Mouse (Mus musculus): ENCODE data around the gene Nr1h3. TPM values are rescaled to one million over a fixed set of nuclear protein-coding genes. Genes with fewer than 3 reads are reported as not detected.

The Nr1h3 gene
- polyA plus RNA-seq, 1 experiment from 2014 or later, result 12.8 TPM

DNA sequence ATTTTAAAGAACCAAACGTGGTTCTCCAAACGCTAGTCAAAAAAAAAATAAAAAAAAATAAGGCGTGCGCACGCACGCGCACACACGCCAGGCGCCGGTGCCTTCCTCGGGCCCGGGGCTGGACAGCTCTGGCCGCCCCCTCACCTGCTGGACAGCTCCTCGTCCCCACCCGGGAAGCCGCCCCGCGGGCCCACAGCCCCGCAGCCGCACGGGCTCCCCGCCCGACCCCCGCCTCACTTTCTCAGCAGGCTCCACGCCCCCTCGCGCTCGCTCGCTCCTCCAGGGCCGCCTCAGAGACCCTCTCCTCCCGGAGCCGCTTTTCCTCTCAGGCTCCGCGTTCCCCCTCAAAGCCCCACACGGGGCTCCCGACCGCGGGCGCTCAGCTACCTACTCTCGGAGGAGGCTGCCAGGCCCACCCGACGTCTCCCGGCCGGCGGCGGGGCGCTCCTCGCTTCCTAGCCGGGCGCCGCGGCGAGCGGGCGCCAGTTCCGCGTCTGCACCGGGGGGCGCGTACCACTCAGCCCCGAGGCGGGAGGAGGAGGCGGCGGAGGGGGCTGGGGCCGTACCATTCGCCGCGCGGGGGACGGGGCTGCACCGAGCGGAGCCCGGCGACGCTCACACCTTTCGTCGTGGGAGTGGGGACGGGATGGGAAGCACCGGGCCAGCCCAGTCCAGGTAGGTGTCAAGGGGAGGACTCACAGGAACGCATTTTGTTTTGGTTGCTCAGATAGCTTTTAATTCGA lies 20.1 kb downstream of the Nr1h3 start:
- ATAC-seq, result peak; percentile 97
- Histone ChIP-seq H3K36me3 (no peaks in the 10 kb centered on the region), H3K4me2 (replicated peaks) (peak overlapping the region; percentile 80), H3K27me3 (replicated peaks) (no peaks in the 10 kb centered on the region), H3K4me1 (replicated peaks) (peaks cover 5% of the 10 kb centered on the region; the same call in 1 of the 2 replicates), H3K27ac (peak overlapping the region; percentile 83), H3K9me3 (no peaks in the 10 kb centered on the region), H3K9ac (peak overlapping the region; percentile 70), H3K4me3 (replicated peaks) (peak overlapping the region; percentile 94)
- under 1% methylated on average over 80 of the region's 81 CpGs for WGBS

GRCm38 (mm10) chr2:91182016-91182404 lies 20.6 kb downstream of the Nr1h3 start:
- H3K27me3 ChIP-seq (replicated peaks), result no peaks in the 10 kb centered on the region
- H3K4me2 ChIP-seq (replicated peaks), result peak overlapping the region; percentile 80
- H3K4me3 ChIP-seq (replicated peaks), result peak overlapping the region; percentile 94
- peak overlapping the region; percentile 36; the same call in 1 of the 2 replicates for H3K9ac ChIP-seq
- H3K4me1 ChIP-seq (replicated peaks), result peaks cover 5% of the 10 kb centered on the region; the same call in 1 of the 2 replicates
- no peak for ATAC-seq
- no peak overlapping the region for H3K27ac ChIP-seq
- 12% methylated on average over 8 of the region's 8 CpGs for WGBS
- no peaks in the 10 kb centered on the region for H3K9me3 ChIP-seq
- no peaks in the 10 kb centered on the region for H3K36me3 ChIP-seq

- Histone ChIP-seq H3K27me3 (replicated peaks) (no peaks in the 10 kb centered on the region), H3K9ac (no peak overlapping the region), H3K9me3 (no peaks in the 10 kb centered on the region), H3K4me3 (replicated peaks) (no peak overlapping the region), H3K4me2 (replicated peaks) (no peak overlapping the region), H3K36me3 (no peaks in the 10 kb centered on the region), H3K27ac (no peak overlapping the region), H3K4me1 (replicated peaks) (peaks cover 5% of the 10 kb centered on the region; the same call in 1 of the 2 replicates)
- WGBS, result 73% methylated on average over 5 of the region's 5 CpGs
- no peak for ATAC-seq
Observed at GRCm38 (mm10) chr2:91180706-91181105, 21.9 kb downstream of the Nr1h3 start.

- Histone ChIP-seq H3K4me1 (replicated peaks) (peaks cover 5% of the 10 kb centered on the region; the same call in 1 of the 2 replicates), H3K27me3 (replicated peaks) (no peaks in the 10 kb centered on the region), H3K27ac (no peak overlapping the region), H3K4me3 (replicated peaks) (no peak overlapping the region), H3K9ac (no peak overlapping the region), H3K36me3 (no peaks in the 10 kb centered on the region), H3K9me3 (no peaks in the 10 kb centered on the region), H3K4me2 (replicated peaks) (no peak overlapping the region)
- WGBS, result 44% methylated on average over 4 of the region's 4 CpGs
- no peak for ATAC-seq
Observed at GRCm38 (mm10) chr2:91179825-91180224, 22.8 kb downstream of the Nr1h3 start.

DNA sequence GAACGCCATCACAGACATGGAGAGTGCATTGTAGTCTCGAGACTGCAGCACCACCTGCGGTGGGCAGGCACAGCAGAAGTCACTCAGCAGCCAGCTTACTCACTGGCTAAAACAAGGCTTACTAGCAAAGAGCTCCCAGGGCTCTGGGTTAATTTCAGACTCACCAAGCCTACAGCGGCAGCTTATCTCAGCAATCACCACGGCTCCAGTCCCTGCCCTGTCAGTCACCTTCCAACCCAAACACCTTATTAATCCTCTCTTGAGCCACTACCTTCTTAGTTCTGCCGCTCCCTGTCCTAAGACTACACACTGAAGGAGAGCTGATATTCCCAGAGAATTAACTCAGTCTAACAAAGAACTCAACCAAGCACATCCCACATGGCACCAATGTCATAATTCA lies 26.4 kb downstream of the Nr1h3 start:
- H3K4me1 ChIP-seq (replicated peaks), result no peaks in the 10 kb centered on the region
- no peak overlapping the region for H3K4me2 ChIP-seq (replicated peaks)
- ATAC-seq, result no peak
- whole genome bisulfite sequencing, result 70% methylated on average over 6 of the region's 6 CpGs
- H3K27me3 ChIP-seq (replicated peaks), result no peaks in the 10 kb centered on the region
- H3K9ac ChIP-seq, result no peak overlapping the region
- peaks cover 4% of the 10 kb centered on the region; the same call in 1 of the 2 replicates for H3K36me3 ChIP-seq
- no peak overlapping the region for H3K27ac ChIP-seq
- no peaks in the 10 kb centered on the region for H3K9me3 ChIP-seq
- no peak overlapping the region for H3K4me3 ChIP-seq (replicated peaks)

DNA sequence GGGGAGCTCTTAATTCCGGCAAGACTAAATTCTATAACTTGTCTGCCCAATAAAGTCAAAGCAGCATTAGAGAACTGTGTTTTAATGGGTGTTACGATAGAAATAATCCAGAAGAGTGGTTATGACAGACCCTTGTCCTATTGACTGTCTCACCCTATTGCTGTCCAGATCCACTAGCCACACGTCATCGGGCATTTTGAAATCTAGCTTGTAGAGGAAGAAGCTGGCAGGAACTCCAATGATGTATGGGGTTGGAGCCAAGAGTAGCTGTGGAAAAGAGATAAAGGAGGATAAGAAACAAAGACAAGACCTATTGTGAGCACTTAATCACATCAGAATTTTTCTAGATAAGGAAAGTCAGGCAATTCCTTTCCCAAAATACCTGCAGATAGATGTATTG lies 27.1 kb downstream of the Nr1h3 start:
- ATAC-seq, result no peak
- H3K9ac ChIP-seq, result no peak overlapping the region
- no peak overlapping the region for H3K4me2 ChIP-seq (replicated peaks)
- no peaks in the 10 kb centered on the region for H3K4me1 ChIP-seq (replicated peaks)
- no peak overlapping the region for H3K27ac ChIP-seq
- no peaks in the 10 kb centered on the region for H3K9me3 ChIP-seq
- H3K4me3 ChIP-seq (replicated peaks), result no peak overlapping the region
- 86% methylated on average over 4 of the region's 4 CpGs for WGBS
- H3K36me3 ChIP-seq, result peaks cover 4% of the 10 kb centered on the region; the same call in 1 of the 2 replicates
- H3K27me3 ChIP-seq (replicated peaks), result no peaks in the 10 kb centered on the region

- Histone ChIP-seq H3K9me3 (no peaks in the 10 kb centered on the region), H3K27me3 (replicated peaks) (no peaks in the 10 kb centered on the region), H3K4me2 (replicated peaks) (no peak overlapping the region), H3K4me3 (replicated peaks) (no peak overlapping the region), H3K4me1 (replicated peaks) (no peaks in the 10 kb centered on the region), H3K36me3 (peaks cover 9% of the 10 kb centered on the region; the same call in 1 of the 2 replicates), H3K9ac (no peak overlapping the region), H3K27ac (no peak overlapping the region)
- no peak for ATAC-seq
- WGBS, result 89% methylated on average over 25 of the region's 25 CpGs
Observed at GRCm38 (mm10) chr2:91169587-91170322, 32.9 kb downstream of the Nr1h3 start.

GRCm38 (mm10) chr2:91167629-91168028 lies 35.0 kb downstream of the Nr1h3 start:
- peaks cover 10% of the 10 kb centered on the region; the same call in 1 of the 2 replicates for H3K36me3 ChIP-seq
- no peak overlapping the region for H3K9ac ChIP-seq
- no peak for ATAC-seq
- no peak overlapping the region for H3K4me2 ChIP-seq (replicated peaks)
- 75% methylated on average over 4 of the region's 4 CpGs for WGBS
- H3K27me3 ChIP-seq (replicated peaks), result no peaks in the 10 kb centered on the region
- H3K4me1 ChIP-seq (replicated peaks), result no peaks in the 10 kb centered on the region
- no peak overlapping the region for H3K4me3 ChIP-seq (replicated peaks)
- H3K27ac ChIP-seq, result no peak overlapping the region
- H3K9me3 ChIP-seq, result no peaks in the 10 kb centered on the region

GRCm38 (mm10) chr2:91164991-91165390 lies 37.6 kb downstream of the Nr1h3 start:
- Histone ChIP-seq H3K27ac (no peak overlapping the region), H3K4me2 (replicated peaks) (no peak overlapping the region), H3K4me3 (replicated peaks) (no peak overlapping the region), H3K4me1 (replicated peaks) (no peaks in the 10 kb centered on the region), H3K36me3 (peaks cover 8% of the 10 kb centered on the region; the same call in 1 of the 2 replicates), H3K9ac (no peak overlapping the region), H3K27me3 (replicated peaks) (no peaks in the 10 kb centered on the region), H3K9me3 (no peaks in the 10 kb centered on the region)
- ATAC-seq, result no peak
- WGBS, result 84% methylated on average over 6 of the region's 6 CpGs

DNA sequence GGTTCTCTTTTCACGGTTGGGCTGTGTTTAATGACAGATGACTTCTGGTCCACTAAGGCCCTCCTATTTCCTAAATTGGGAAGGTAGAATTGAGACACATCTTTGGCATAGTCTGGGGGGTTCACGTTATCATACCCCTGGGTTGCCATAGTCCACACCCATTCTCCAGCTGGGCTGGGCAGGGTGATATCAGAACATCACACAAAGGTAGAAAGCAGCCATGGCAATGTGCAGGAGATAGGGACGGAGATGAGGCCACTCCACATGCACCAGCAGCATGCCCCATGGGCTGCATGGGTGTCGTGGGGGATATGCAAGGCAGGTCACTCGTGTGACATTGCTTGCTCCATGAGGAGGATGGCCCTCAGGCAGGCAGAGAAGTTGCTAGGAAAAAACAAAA lies 39.1 kb downstream of the Nr1h3 start:
- no peaks in the 10 kb centered on the region for H3K27me3 ChIP-seq (replicated peaks)
- no peak for ATAC-seq
- WGBS, result 81% methylated on average over 5 of the region's 5 CpGs
- peaks cover 8% of the 10 kb centered on the region; the same call in 1 of the 2 replicates for H3K36me3 ChIP-seq
- H3K4me2 ChIP-seq (replicated peaks), result no peak overlapping the region
- no peaks in the 10 kb centered on the region for H3K4me1 ChIP-seq (replicated peaks)
- no peak overlapping the region for H3K4me3 ChIP-seq (replicated peaks)
- no peak overlapping the region for H3K9ac ChIP-seq
- H3K27ac ChIP-seq, result no peak overlapping the region
- no peaks in the 10 kb centered on the region for H3K9me3 ChIP-seq

DNA sequence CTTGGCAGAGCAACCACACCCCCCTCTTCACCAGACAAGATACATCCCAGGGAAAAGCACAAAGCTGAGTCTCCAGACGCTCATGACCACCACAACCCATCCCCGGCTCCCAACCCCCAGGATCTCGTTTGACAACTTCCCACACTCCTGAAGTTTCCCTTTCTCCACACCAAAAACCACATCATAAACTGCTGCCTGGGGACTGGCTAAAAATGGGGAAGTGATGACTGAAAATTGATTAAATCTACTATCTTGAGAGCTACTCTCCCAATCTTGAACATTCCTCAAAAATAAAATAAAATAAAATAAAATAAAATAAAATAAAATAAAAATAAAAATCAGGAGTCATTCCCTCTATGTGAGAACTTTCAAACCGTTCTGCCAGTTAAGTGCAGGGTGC lies 39.7 kb downstream of the Nr1h3 start:
- WGBS, result 86% methylated on average over 4 of the region's 4 CpGs
- Histone ChIP-seq H3K4me3 (replicated peaks) (no peak overlapping the region), H3K9ac (no peak overlapping the region), H3K36me3 (peaks cover 8% of the 10 kb centered on the region; the same call in 1 of the 2 replicates), H3K4me1 (replicated peaks) (no peaks in the 10 kb centered on the region), H3K27ac (no peak overlapping the region), H3K27me3 (replicated peaks) (no peaks in the 10 kb centered on the region), H3K4me2 (replicated peaks) (no peak overlapping the region), H3K9me3 (no peaks in the 10 kb centered on the region)
- ATAC-seq, result no peak

DNA sequence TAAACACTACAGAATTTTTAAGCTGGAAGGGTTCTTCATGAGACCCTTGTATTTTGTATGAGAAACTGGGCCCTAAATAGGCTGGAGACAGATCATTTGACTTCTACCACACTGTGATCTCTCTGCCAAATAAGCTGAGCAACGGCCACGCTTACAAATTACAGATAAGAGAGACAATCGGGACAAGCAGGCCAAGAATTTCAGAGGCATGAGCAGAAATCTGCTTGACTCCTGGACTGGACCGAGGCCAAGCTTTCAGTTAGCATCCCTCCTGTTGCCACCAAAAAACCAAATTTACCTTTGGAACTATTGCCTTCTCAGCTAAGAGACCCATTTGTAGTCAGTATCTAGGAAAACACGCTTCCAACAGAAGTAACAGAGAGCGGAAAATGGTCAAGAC lies 42.0 kb downstream of the Nr1h3 start:
- no peak overlapping the region for H3K27ac ChIP-seq
- WGBS, result 82% methylated on average over 6 of the region's 6 CpGs
- peaks cover 3% of the 10 kb centered on the region; the same call in 1 of the 2 replicates for H3K36me3 ChIP-seq
- no peaks in the 10 kb centered on the region for H3K27me3 ChIP-seq (replicated peaks)
- H3K9ac ChIP-seq, result no peak overlapping the region
- ATAC-seq, result no peak
- H3K4me1 ChIP-seq (replicated peaks), result no peaks in the 10 kb centered on the region
- no peaks in the 10 kb centered on the region for H3K9me3 ChIP-seq
- H3K4me3 ChIP-seq (replicated peaks), result no peak overlapping the region
- no peak overlapping the region for H3K4me2 ChIP-seq (replicated peaks)
